Mouse (Mus musculus): ENCODE results near the gene BC030870. TPM values are rescaled to one million over a fixed set of nuclear protein-coding genes. Genes with fewer than 3 reads are reported as not detected.
A peak's percentile ranks its signal among the peaks of the same experiment; 100 is the strongest.

BC030870 gene
- polyA plus RNA-seq, 1 experiment from 2014 or later, result not detected

DNA sequence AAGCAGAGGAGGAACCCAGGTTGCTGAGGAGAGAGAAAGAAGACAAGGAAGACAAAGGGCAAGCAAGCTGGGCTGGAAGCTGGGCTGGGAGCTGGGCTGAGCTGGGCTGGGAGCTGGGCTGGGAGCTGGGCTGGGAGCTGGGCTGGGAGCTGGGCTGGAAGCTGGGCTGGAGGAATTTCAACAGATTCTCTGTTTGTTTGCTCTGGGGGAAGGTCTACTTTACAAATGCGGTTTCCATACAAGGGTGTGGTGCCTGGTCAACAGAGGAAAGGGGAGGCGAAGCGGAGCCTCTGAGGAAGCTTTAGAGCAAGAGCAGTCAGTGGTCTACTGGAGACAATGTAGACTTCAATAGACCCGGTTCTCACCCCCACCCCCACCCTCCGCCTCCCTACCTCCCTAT is 82.8 kb downstream of the BC030870 start:
- Histone ChIP-seq H3K9me3 (ENCODE audit: control insufficient read depth, low read length) (no peaks in the 10 kb centered on the region), H3K27ac (ENCODE audit: low read depth, low read length) (no peak overlapping the region), H3K4me3 (ENCODE audit: low read depth, low read length) (no peak overlapping the region), H3K36me3 (ENCODE audit: control insufficient read depth, insufficient read depth, low read length) (no peaks in the 10 kb centered on the region), H3K27me3 (ENCODE audit: control insufficient read depth, insufficient read depth, low read length) (no peaks in the 10 kb centered on the region), H3K4me1 (replicated peaks; ENCODE audit: control insufficient read depth, insufficient read depth, low read length) (no peaks in the 10 kb centered on the region), H3K9ac (ENCODE audit: low read length) (no peak overlapping the region), H3K4me2 (ENCODE audit: low read depth, low read length, severe bottlenecking) (no peak overlapping the region)
- DNase-seq (ENCODE audit: low spot score) (no peak), ATAC-seq (replicated peaks; ENCODE audit: low FRiP score) (no peak)
- 43% methylated on average over 5 of the region's 5 CpGs for WGBS

DNA sequence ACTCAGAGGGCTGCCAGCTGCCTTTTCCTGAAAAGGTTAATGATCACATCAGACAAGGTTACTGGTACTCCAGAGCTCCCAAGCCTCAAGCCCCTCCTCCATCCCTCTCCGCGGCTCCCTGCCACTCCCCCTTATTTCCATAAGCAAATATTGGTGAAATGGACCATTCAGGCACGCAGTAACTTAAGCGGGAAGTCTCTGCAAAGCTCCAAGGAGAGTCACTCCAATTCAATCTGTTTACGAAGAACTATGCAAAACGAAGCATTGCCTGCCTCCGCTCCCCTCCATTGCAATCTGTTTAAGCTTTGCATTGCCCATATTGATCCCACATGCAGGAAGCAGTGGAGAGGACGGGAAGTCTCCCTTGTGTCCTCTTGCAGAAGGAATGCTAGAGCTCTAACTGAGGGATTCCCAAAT is 92.2 kb downstream of the BC030870 start, which contains the start of gene Apela:
Apela (minus strand) TSS at position 220 of the 417 bp plus-strand sequence.
- Histone ChIP-seq H3K36me3 (ENCODE audit: control insufficient read depth, insufficient read depth, low read length) (no peaks in the 10 kb centered on the region), H3K4me2 (ENCODE audit: low read depth, low read length, severe bottlenecking) (peak within 1 kb of the TSS; percentile 51), H3K9ac (ENCODE audit: low read length) (no peak within 1 kb of the TSS), H3K4me1 (replicated peaks; ENCODE audit: control insufficient read depth, insufficient read depth, low read length) (0 out of 2 replicates have a peak, but pooled peaks cover 2% of the 10 kb centered on the region), H3K27me3 (ENCODE audit: control insufficient read depth, insufficient read depth, low read length) (no peaks in the 10 kb centered on the region), H3K27ac (ENCODE audit: low read depth, low read length) (no peak within 1 kb of the TSS), H3K9me3 (ENCODE audit: control insufficient read depth, low read length) (no peaks in the 10 kb centered on the region), H3K4me3 (ENCODE audit: low read depth, low read length) (peak within 1 kb of the TSS; percentile 16)
- peak; percentile 66 for DNase-seq (ENCODE audit: low spot score)
- 3% methylated on average over 8 of the region's 8 CpGs for WGBS
- peak; percentile 81 for ATAC-seq (replicated peaks; ENCODE audit: low FRiP score)

Small RNA genes lying within 50 kb of the gene (microRNA-seq; reads per million reads assigned to microRNA genes)
- not detected for gene Gm24333 (ENCODE audit: insufficient number of aligned reads)

Other genes with a start within 250 kb of the BC030870 start
- 14.0 and 17.4 TPM in 2 replicates for gene Tmem192, start 182.4 kb downstream of the BC030870 start, polyA plus RNA-seq (2014; fragmentation: Nextera tagmentation; extraction: Ambion mirVana)
- gene Trim75, start 141.7 kb downstream of the BC030870 start, polyA plus RNA-seq (2014; fragmentation: Nextera tagmentation; extraction: Ambion mirVana), result 0.19 TPM in 1 of 2 replicates, not detected in the other
- gene Trim61, start 111.0 kb downstream of the BC030870 start, polyA plus RNA-seq (2014; fragmentation: Nextera tagmentation; extraction: Ambion mirVana), result not detected in 2 replicates
- 0.13 TPM in 1 of 2 replicates, not detected in the other for gene Trim60, start 111.0 kb downstream of the BC030870 start, polyA plus RNA-seq (2014; fragmentation: Nextera tagmentation; extraction: Ambion mirVana)
- gene Apela, start 92.2 kb downstream of the BC030870 start, polyA plus RNA-seq (2014; fragmentation: Nextera tagmentation; extraction: Ambion mirVana), result 5.6 and 5.7 TPM in 2 replicates
- not detected in 2 replicates for gene Gm10663, start 54.5 kb downstream of the BC030870 start, polyA plus RNA-seq (2014; fragmentation: Nextera tagmentation; extraction: Ambion mirVana)

Data from forebrain, embryonic 11.5 days (tissue).